Mouse (Mus musculus) liver, embryonic 13.5 days (tissue): ENCODE results near the gene Pard3b. TPM values are rescaled to one million over a fixed set of nuclear protein-coding genes. Genes with fewer than 3 reads are reported as not detected.

Experiments
- ATAC-seq: fragments of 200-750 bp; cut with Nextera tagmentation; 2 replicates; pipeline ENCODE4 v1.8.0; 2017; ENCODE audit warnings: low read depth, mild to moderate bottlenecking, moderate number of reproducible peaks, moderate library complexity
- DNase-seq: peaks from one replicate; pipeline ENCODE4 v3.0.0; 2022
- H3K27ac ChIP-seq: fragments of 300-500 bp; sonication (generic); 2 replicates; pipeline ENCODE4 v1.5.1; 2015; ENCODE audit warnings: moderate library complexity, mild to moderate bottlenecking, inconsistent platforms
- H3K27me3 ChIP-seq: fragments of 300-500 bp; sonication (generic); 2 replicates; pipeline ENCODE4 v1.6.1; 2015; ENCODE audit warnings: mild to moderate bottlenecking, inconsistent platforms
- H3K36me3 ChIP-seq: fragments of 300-500 bp; sonication (generic); 2 replicates; pipeline ENCODE4 v1.6.1; 2015; ENCODE audit warnings: mild to moderate bottlenecking, inconsistent platforms
- H3K4me1 ChIP-seq: fragments of 300-500 bp; sonication (generic); replicated peaks from 2 replicates; pipeline ENCODE4 v1.6.1; 2015; ENCODE audit warnings: inconsistent platforms
- H3K4me2 ChIP-seq: fragments of 300-500 bp; sonication (generic); 2 replicates; pipeline ENCODE4 v1.6.1; 2015; ENCODE audit warnings: inconsistent platforms, mild to moderate bottlenecking, moderate library complexity
- H3K4me3 ChIP-seq: fragments of 300-500 bp; sonication (generic); replicated peaks from 2 replicates; pipeline ENCODE4 v1.5.1; 2015; ENCODE audit warnings: mild to moderate bottlenecking, inconsistent platforms
- H3K9ac ChIP-seq: fragments of 300-500 bp; sonication (generic); 2 replicates; pipeline ENCODE4 v1.6.1; 2015; ENCODE audit warnings: mild to moderate bottlenecking, inconsistent platforms
- H3K9me3 ChIP-seq: fragments of 300-500 bp; sonication (generic); replicated peaks from 2 replicates; pipeline ENCODE4 v1.6.1; 2016; ENCODE audit warnings: inconsistent platforms
- WGBS: fragments of 180-500 bp; shearing (Covaris S2); methylation state at CpG from one replicate; pipeline ENCODE4 v1.1.7; 2015; ENCODE audit not compliant: insufficient replicate concordance; 5-methylcytosine and 5-hydroxymethylcytosine counted together
- polyA plus RNA-seq: library from polyadenylated mRNA; unstranded; fragments of >200 nt; fragmentation: Nextera tagmentation; extraction: Ambion mirVana; gene quantifications from 2 replicates; pipeline ENCODE4 v1.2.1, GENCODE M21; 2015

Pard3b gene
- polyA plus RNA-seq, 1 experiment from 2014 or later: 2.2 TPM

DNA sequence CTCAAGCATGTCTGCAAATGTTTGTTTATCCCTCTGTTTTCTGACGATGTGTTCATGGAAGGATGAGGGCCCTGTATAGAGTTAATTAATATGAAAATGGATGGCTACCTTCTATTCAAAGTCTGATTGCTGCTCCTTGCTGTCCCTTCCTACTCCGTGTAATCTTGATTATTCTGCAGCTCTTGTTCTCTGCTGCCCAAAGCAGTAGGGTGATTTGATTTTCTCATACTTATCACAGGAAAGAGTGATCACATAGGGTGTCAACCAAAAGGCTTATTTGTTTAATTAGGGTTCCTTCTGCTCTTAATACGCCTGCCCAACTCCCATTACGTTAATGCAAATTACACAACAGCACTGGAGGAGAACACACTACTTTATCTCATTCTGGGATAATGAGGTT is 716.9 kb downstream of the Pard3b start:
- Histone ChIP-seq H3K4me1 (no peaks in the 10 kb centered on the region), H3K4me2 (no peak overlapping the region), H3K27ac (no peak overlapping the region), H3K4me3 (no peak overlapping the region), H3K27me3 (no peaks in the 10 kb centered on the region), H3K9me3 (no peaks in the 10 kb centered on the region), H3K9ac (no peak overlapping the region), H3K36me3 (no peaks in the 10 kb centered on the region)
- WGBS: 52% methylated on average over 4 of the region's 4 CpGs
- no peak for ATAC-seq
- no peak for DNase-seq

DNA sequence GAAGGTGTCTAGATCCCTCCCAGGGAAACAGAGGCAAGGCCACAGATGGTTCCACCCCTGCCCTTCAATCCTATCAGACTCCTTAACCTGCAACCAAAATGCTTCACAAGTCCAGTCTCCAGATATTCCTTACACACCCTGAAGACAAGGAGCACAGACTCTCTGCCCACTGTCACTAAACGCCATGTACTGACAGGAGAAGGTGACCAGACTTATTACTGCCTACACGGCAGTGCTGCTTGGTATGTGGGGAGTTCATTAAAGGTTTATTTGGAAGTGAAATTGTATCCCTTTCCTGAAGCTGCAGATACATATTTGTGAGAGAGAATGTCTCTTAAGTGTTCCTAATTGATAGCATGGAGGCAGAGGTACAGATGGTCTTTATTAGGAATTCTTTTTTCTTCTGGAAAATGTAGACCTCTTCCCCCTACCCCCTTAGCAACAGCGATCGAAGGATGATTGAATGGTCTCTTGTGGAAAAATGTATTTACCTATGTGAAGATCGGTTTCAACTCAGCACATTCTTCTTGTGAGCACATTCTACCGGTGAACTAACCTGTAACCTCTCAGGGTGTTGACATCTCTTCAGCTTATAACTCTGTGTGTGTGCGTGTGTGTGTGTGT is 735.9 kb downstream of the Pard3b start:
- WGBS: 64% methylated on average over 7 of the region's 7 CpGs
- Histone ChIP-seq H3K27me3 (no peaks in the 10 kb centered on the region), H3K4me3 (no peak overlapping the region), H3K27ac (no peak overlapping the region), H3K36me3 (no peaks in the 10 kb centered on the region), H3K9me3 (no peaks in the 10 kb centered on the region), H3K9ac (no peak overlapping the region), H3K4me2 (no peak overlapping the region), H3K4me1 (no peaks in the 10 kb centered on the region)
- ATAC-seq (no peak), DNase-seq (no peak)

- no peak overlapping the region for H3K9ac ChIP-seq
- H3K9me3 ChIP-seq: no peaks in the 10 kb centered on the region
- H3K4me1 ChIP-seq: peaks cover 10% of the 10 kb centered on the region
- DNase-seq: no peak
- H3K27me3 ChIP-seq: no peaks in the 10 kb centered on the region
- no peak overlapping the region for H3K4me3 ChIP-seq
- no peak overlapping the region for H3K4me2 ChIP-seq
- WGBS: 74% methylated on average over 4 of the region's 4 CpGs
- no peaks in the 10 kb centered on the region for H3K36me3 ChIP-seq
- H3K27ac ChIP-seq: no peak overlapping the region
- ATAC-seq: no peak
Measured at GRCm38 (mm10) chr1:62378335-62378734, 739.7 kb downstream of the Pard3b start.

DNA sequence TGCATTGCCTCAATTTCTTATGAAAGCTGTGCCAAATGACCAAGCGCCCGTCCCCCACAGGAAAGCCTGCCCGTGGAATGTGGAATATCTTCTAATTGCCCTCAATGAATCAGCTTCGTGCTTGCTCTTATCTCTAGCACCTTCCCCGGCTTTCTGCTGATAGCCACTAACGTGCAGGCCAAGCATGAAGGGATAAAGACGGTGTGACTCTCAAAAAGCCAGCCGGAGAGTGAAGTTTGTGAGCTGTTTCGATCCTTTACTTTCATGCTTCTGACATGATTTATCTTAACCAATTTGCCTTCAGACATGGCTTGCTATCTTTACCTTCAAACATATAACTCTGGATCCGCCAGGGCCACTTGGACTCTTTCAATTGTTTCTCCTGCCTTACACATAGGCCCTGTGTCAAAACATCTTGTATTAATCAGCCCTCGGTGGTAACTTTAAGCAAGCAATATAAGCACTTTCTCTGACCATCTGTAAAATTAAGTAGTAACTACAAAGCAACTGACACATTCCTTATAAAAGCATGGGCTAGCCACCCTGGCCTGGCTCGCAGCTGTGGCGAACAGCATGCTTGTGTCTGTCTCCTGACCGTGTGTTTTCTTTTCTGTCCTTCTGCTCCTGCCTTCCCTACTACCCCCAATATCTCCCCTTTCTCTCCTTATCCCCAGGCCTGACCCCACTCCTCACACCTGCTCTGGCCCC is 744.3 kb downstream of the Pard3b start:
- DNase-seq (peak; percentile 41), ATAC-seq (peak; percentile 92)
- 23% methylated on average over 14 of the region's 14 CpGs for WGBS
- Histone ChIP-seq H3K4me1 (peaks cover 18% of the 10 kb centered on the region), H3K9ac (no peak overlapping the region), H3K4me3 (no peak overlapping the region), H3K9me3 (no peaks in the 10 kb centered on the region), H3K27me3 (no peaks in the 10 kb centered on the region), H3K36me3 (no peaks in the 10 kb centered on the region), H3K27ac (peak overlapping the region; percentile 41; the same call in 1 of the 2 replicates), H3K4me2 (peak overlapping the region; percentile 24; the same call in 1 of the 2 replicates)

DNA sequence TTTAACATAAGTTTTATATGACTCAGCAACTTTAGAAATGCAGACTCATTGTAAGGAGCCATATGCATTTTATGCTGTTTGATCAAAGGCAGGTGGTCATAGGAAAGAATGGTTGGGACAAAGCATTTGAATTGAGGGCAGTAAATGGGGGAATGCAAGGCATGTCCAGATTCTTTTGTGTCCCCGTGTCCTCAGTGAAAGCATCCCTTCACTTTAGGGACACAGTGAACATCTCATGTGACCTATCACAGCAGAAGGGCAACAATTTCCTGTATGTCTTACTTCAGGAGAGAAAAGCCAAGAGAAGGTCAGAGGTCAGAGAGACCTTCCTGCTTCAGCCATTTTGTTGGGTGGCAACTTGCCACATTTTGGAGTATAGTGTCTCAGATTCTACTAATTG is 745.6 kb downstream of the Pard3b start:
- no peak overlapping the region for H3K27ac ChIP-seq
- H3K4me1 ChIP-seq: peaks cover 18% of the 10 kb centered on the region
- no peak overlapping the region for H3K4me2 ChIP-seq
- no peaks in the 10 kb centered on the region for H3K36me3 ChIP-seq
- H3K9ac ChIP-seq: no peak overlapping the region
- ATAC-seq (no peak), DNase-seq (no peak)
- H3K4me3 ChIP-seq: no peak overlapping the region
- WGBS: 76% methylated on average over 1 of the region's 1 CpGs
- no peaks in the 10 kb centered on the region for H3K27me3 ChIP-seq
- H3K9me3 ChIP-seq: no peaks in the 10 kb centered on the region

- ATAC-seq (no peak), DNase-seq (no peak)
- Histone ChIP-seq H3K36me3 (no peaks in the 10 kb centered on the region), H3K4me1 (peaks cover 11% of the 10 kb centered on the region), H3K27ac (no peak overlapping the region), H3K27me3 (no peaks in the 10 kb centered on the region), H3K9ac (no peak overlapping the region), H3K4me3 (no peak overlapping the region), H3K9me3 (no peaks in the 10 kb centered on the region), H3K4me2 (no peak overlapping the region)
- 63% methylated on average over 4 of the region's 4 CpGs for WGBS
Measured at GRCm38 (mm10) chr1:62388013-62388412, 749.4 kb downstream of the Pard3b start.

- no peaks in the 10 kb centered on the region for H3K36me3 ChIP-seq
- no peak overlapping the region for H3K4me3 ChIP-seq
- DNase-seq (no peak), ATAC-seq (no peak)
- 20% methylated on average over 4 of the region's 4 CpGs for WGBS
- no peak overlapping the region for H3K27ac ChIP-seq
- H3K9ac ChIP-seq: no peak overlapping the region
- no peak overlapping the region for H3K4me2 ChIP-seq
- H3K27me3 ChIP-seq: no peaks in the 10 kb centered on the region
- H3K9me3 ChIP-seq: no peaks in the 10 kb centered on the region
- H3K4me1 ChIP-seq: no peaks in the 10 kb centered on the region
Measured at GRCm38 (mm10) chr1:62392863-62393262, 754.2 kb downstream of the Pard3b start.

DNA sequence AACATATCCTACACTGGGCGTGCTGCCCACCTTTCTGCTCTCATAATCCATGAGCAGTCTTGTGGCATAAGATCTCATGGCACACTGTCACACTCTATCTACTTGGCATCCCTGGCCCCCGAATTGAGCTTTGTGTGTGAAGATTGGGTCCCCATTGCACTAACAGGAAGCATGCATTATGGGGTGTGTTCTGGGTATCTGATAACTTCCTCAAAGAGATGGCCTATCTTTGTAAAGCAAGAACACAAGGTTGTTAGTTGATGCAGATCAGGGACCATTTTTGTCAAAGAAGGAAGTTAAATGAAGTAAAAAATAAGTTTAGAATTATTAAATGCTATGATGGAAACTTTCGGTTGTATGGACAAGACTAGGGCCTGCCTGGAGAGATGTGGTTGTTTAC is 755.9 kb downstream of the Pard3b start:
- no peaks in the 10 kb centered on the region for H3K36me3 ChIP-seq
- no peak overlapping the region for H3K4me2 ChIP-seq
- ATAC-seq: no peak
- H3K27ac ChIP-seq: no peak overlapping the region
- H3K4me1 ChIP-seq: no peaks in the 10 kb centered on the region
- WGBS: 50% methylated on average over 3 of the region's 3 CpGs
- H3K9ac ChIP-seq: no peak overlapping the region
- no peaks in the 10 kb centered on the region for H3K9me3 ChIP-seq
- H3K27me3 ChIP-seq: no peaks in the 10 kb centered on the region
- no peak overlapping the region for H3K4me3 ChIP-seq
- no peak for DNase-seq

DNA sequence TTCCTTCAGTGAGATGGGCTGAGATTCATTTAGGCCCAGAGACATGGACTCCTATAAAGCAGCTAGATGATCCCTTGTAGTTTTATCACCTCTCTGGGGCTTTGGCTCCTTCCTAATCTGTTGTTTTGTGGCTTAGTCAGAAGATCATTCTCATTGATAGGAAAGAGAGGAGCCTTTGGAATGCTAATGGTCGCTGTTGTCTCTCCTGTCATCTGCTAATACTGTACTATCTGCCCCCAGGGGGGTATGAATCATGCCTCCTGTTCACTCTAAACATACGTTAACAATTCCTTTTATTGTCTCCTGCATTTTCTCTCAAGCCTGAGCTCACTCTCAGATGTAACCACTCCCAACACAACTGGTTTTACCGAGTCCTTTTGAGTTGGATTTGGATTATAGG is 759.6 kb downstream of the Pard3b start:
- ATAC-seq: no peak
- 11% methylated on average over 3 of the region's 3 CpGs for WGBS

DNA sequence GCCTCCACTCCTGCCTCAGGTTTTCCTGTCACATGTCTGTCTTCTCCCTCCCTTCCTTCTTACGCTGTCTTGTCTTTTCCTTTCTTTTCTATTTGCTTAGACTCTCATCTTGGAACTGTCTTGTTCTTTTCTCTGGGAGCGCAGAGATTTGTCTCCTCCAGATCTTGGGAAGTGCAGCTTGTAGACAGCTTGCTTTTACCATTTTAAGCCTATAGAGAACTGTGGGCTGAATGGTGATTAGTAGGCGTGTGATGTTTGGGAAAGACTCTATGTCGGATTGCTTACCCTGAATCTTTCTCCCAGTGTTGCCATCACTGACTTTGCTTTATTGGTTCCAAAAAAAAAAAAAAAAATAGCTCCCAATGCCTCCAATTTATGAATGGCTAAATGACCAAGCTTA is 760.1 kb downstream of the Pard3b start:
- WGBS: 58% methylated on average over 4 of the region's 4 CpGs

More for the DNA sequence above, 759.6 kb downstream of the Pard3b start:
- Histone ChIP-seq H3K36me3 (no peaks in the 10 kb centered on the region), H3K9ac (no peak overlapping the region), H3K4me1 (no peaks in the 10 kb centered on the region), H3K4me3 (no peak overlapping the region), H3K9me3 (no peaks in the 10 kb centered on the region), H3K27me3 (no peaks in the 10 kb centered on the region), H3K27ac (no peak overlapping the region), H3K4me2 (no peak overlapping the region)
- no peak for DNase-seq

GRCm38 (mm10) chr1:62405061-62405460 is 766.4 kb downstream of the Pard3b start:
- H3K36me3 ChIP-seq: no peaks in the 10 kb centered on the region
- peaks cover 2% of the 10 kb centered on the region; the same call in 1 of the 2 replicates for H3K4me1 ChIP-seq
- ATAC-seq (no peak), DNase-seq (no peak)
- no peak overlapping the region for H3K27ac ChIP-seq
- H3K4me2 ChIP-seq: no peak overlapping the region
- no peaks in the 10 kb centered on the region for H3K9me3 ChIP-seq
- WGBS: 45% methylated on average over 8 of the region's 8 CpGs
- H3K9ac ChIP-seq: no peak overlapping the region
- no peak overlapping the region for H3K4me3 ChIP-seq
- H3K27me3 ChIP-seq: no peaks in the 10 kb centered on the region

More for the DNA sequence above, 760.1 kb downstream of the Pard3b start:
- Histone ChIP-seq H3K4me3 (no peak overlapping the region), H3K9me3 (no peaks in the 10 kb centered on the region), H3K9ac (no peak overlapping the region), H3K27ac (no peak overlapping the region), H3K4me2 (no peak overlapping the region), H3K4me1 (no peaks in the 10 kb centered on the region), H3K36me3 (no peaks in the 10 kb centered on the region), H3K27me3 (no peaks in the 10 kb centered on the region)
- ATAC-seq: no peak
- DNase-seq: no peak

DNA sequence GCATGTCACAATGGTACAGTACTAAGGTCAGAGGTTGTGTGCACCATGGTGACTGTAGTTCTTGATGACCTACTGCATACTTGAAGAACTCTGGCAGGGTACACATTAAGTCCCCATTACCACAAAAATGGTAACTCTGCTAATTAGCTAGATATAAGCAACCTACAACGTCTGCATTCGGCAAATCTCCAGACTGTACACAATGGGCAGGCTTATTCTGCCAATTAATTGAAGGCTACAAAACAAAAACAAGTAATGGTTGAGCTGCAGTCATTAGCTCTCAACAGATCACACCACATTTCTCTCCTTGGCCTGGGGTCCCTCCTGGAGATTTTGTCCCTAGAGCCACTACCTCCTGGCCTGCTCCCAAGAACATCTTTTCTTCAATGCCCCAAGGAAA is 772.7 kb downstream of the Pard3b start:
- Histone ChIP-seq H3K4me1 (peaks cover 2% of the 10 kb centered on the region; the same call in 1 of the 2 replicates), H3K27me3 (no peaks in the 10 kb centered on the region), H3K4me3 (no peak overlapping the region), H3K36me3 (no peaks in the 10 kb centered on the region), H3K27ac (no peak overlapping the region), H3K4me2 (no peak overlapping the region), H3K9ac (no peak overlapping the region), H3K9me3 (no peaks in the 10 kb centered on the region)
- ATAC-seq (no peak), DNase-seq (no peak)
- 53% methylated on average over 2 of the region's 2 CpGs for WGBS
